Mouse (Mus musculus): ENCODE results near the gene Rfx3.

DNA sequence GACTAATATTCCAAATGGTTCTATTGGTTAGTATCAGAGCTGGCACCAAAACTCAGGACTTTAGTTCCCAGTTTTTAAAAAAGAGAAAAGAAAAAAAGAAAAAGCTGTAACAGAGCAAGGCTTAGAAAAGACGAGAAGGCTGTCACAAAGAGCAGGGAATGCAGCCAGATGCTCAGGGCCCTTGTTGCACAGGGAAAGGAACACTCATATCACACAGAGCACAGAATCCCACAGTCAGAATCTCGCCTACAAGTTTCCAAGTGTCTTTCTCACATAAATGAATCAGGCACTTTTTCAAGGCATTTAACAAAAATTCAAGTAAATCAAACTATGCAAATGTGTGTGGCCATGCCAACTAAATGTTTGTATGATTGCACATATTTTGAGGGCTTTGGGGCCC lies 94.5 kb downstream of the Rfx3 start:
- TF ChIP-seq MAX (IDR thresholded peaks at IDR 0.05; ENCODE audit: low read length) (no peak), POLR2A (IDR thresholded peaks at IDR 0.05; ENCODE audit: control insufficient read depth in 1 of 2, insufficient read depth in 1 of 2, low read depth in 1 of 2, low read length in 2 of 2, poor library complexity in 1 of 2) (no peak), CTCF (IDR thresholded peaks at IDR 0.05 in 2 of 3, conservative IDR thresholded peaks at IDR 0.05 in 1 of 3; ENCODE audit: control insufficient read depth in 1 of 3, insufficient read depth in 1 of 3, low read depth in 2 of 3, low read length in 3 of 3, poor library complexity in 1 of 3, severe bottlenecking in 1 of 3) (no peak), NELFE (IDR thresholded peaks at IDR 0.05; ENCODE audit: low read depth, low read length) (no peak)
